Mouse (Mus musculus) fat pad, adult 2 months (tissue): ENCODE results near the gene Gm20388.
"Not testable (repeated sequence)": the region's sequence is repeated elsewhere in the genome, so short reads cannot be mapped to it uniquely, and the experiment has no call there.

Experiments
- DNase-seq: peaks from one replicate; pipeline ENCODE4 v3.0.0-alpha.2; 2011; ENCODE audit warnings: low read depth, low spot score; ENCODE audit errors: extremely low read depth

The Gm20388 gene

DNA sequence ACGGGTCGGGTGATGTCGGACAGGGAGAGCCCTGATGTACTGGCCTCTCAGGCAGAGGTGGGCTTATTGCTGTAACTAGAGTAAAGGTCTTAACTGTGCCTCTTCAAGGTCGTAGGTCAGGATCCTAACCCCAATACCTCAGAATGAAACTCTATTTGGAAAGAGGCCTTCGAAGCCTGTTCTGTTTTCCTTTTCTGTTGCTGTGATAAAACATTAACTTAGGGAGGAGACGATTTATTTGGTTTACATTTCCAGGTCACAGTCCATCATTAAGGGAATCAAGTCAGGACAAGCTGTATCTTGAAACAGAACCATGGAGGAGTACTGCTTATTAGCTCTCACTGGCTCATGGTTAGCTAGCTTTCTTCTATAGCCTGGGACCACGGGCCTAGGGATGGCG lies 4242.1 kb downstream of the Gm20388 start:
- DNase-seq = no peak

DNA sequence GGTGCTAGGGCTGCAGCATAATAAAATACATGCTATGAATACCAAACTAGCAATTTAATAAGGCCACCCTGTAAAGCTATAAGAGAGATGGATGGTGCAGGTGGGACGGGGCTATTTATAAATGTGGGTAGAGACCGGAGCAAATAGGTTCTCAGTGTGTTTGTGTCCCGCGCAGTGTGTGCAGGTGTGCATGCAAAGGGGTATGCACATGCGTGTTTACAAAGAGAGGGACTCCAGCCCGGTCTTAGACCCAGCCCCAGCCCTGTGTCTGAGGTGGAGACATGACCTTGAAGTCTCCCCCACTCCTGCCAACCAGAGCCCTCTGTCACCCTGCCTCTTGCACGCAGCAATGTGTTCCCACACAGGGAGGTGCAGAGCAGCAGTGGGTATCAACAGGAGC lies 4245.7 kb downstream of the Gm20388 start:
- no peak for DNase-seq

DNA sequence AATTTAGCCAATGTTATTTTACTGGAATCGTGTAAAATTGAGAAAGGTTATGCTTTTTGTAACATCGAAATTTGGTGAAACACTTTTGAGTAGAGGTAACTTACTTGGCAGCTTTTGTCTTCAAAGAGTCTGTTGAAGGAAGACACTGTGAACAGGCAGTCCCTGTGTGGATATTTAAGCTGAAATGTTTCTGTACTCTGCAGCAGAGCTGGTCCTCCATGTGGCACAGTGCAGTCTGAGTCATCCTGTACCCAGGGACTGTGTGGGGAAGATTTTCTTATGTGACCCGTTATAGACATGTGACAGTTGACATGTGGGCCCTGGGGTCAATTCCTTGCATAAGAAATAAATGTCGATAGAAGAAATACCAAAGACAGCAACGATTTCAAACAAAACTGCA lies 4251.0 kb downstream of the Gm20388 start:
- no peak for DNase-seq

DNA sequence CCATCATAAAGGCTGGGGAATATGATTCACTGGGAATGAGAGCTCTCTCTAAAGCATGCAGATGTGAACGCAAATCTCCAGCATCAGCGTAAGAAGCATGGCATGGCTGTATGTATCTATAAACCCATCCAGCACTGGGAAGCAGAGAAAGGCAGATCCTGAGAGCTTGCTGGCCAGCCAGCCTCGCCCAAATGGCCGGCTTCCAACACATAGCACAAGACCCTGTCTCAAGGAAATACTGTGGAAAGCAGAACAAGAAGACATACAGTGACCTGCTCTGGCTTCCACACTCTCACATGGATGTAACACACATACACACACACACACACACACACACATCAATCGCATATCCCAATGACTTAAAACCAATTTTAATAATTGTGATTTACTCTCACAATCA lies 4252.6 kb downstream of the Gm20388 start:
- DNase-seq = no peak

GRCm38 (mm10) chr8:124169749-124170148 lies 4259.1 kb downstream of the Gm20388 start:
- DNase-seq = no peak

GRCm38 (mm10) chr8:124170671-124171070 lies 4260.0 kb downstream of the Gm20388 start:
- no peak for DNase-seq

GRCm38 (mm10) chr8:124171557-124172528 lies 4261.2 kb downstream of the Gm20388 start:
- DNase-seq = no peak

DNA sequence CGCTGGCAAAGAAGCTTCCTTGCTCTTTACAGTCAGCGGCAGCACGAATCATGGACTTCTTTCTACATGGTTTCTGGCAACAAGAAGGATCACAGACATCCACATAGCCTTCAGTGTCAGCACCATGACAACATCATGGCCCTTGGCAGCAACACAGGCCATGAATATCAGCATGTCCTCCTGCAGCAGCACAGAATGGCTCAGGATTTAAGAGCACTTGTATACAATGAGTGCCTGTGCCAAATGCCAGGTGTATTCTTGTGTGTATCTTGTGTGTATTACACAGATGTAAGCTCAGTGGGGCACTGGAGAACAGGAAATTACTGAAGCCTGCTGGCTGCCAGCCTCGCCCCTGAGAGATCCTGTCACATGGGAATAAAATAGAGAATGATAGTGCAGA lies 4263.0 kb downstream of the Gm20388 start:
- no peak for DNase-seq

GRCm38 (mm10) chr8:124176133-124176532 lies 4265.5 kb downstream of the Gm20388 start:
- no peak for DNase-seq

- DNase-seq = not testable (repeated sequence)
Measured at GRCm38 (mm10) chr8:124177092-124177491, 4266.5 kb downstream of the Gm20388 start.

DNA sequence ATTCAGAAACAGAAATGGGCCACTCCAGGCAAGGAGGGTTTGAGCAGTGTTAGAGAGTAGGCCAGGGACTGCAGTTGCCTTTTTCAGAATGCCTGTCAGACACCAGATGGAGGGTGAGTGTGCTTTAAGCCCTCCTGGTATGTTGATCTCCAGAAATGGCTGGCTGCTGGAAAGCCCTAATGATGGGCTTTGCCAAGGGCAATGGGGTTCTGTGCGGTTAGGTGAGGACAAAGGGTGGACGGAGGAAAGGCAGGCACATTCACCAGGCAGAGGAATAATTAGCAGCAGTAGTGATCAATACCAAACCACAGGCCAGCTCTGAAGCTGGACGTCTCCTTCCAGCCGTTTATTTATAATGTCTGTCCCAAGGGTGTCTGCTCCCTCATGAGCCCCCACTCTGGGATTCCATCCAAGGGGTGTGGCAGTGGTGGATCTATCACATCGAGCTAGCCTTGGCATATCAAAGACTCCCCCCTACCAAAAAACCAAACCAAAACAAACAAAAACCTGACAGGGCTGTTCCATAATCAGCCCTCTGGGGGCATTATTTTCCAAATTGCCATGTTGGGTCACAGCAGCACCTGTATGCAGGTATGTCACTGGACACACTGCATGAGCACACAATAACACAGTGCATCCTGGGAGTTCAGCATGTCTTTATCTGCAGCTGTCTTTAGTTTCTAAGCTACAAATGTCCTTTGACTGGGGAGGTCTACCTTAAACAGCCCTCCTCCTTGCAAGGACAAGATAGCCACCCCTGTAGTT lies 4270.2 kb downstream of the Gm20388 start:
- no peak for DNase-seq

GRCm38 (mm10) chr8:124181751-124182150 lies 4271.1 kb downstream of the Gm20388 start:
- no peak for DNase-seq

DNA sequence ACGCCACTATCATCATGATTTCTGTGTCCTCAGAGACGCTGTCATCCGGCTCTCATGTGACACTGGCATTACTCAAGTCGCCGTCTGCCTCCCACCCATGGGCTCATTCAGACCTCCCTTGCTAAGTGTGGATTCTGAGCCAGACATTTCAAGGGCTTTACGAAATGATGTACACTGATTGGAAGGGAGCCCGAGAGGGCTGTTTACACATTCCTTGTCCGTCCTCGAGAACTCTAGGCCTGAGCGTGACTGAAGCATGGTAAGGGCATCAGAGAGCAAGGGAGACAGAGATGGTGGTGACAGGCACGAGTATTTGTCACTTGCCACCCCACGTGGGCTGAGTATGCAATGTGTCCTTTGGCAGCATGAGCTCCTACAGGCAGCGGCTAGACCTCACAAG lies 4271.6 kb downstream of the Gm20388 start:
- DNase-seq = peak; percentile 70

DNA sequence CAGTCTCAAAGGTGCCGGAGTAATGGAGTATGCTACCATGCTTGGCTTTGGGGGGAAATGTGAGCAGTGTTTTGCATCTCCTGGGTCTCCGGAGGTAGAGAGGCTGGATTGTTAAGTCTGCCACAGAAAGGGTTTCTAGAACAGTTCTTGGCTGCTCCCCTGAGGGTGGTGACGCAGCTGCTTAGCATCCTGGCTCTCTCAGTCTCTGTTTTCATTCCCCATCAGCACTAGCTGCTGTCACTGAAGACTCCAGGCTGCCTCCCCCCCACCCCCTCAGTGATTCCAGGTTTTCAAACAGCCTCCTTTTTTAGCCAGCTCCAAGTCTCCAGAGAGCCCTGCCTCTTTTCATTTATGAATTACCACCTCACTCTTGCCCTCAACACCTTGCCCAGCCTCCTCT lies 4273.4 kb downstream of the Gm20388 start:
- no peak for DNase-seq

GRCm38 (mm10) chr8:124184507-124184906 lies 4273.9 kb downstream of the Gm20388 start:
- DNase-seq = no peak

DNA sequence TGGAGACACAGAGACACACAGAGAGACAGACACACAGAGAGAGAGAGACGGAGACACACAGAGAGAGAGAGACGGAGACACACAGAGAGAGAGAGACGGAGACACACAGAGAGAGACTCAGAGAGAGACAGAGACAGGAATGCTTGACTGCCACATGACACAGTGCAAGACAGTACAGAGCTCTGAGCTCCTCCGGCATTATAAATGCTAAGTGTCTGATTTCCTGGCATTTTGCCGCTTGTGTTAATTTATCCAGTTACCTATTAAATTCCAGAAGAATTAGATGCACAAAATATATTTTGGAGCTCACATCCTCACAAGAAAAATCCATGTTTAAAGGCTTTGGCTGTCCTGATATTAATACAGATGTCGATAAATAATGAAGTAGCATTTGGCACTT lies 4274.4 kb downstream of the Gm20388 start:
- DNase-seq = no peak

GRCm38 (mm10) chr8:124190388-124190787 lies 4279.7 kb downstream of the Gm20388 start:
- DNase-seq = no peak

DNA sequence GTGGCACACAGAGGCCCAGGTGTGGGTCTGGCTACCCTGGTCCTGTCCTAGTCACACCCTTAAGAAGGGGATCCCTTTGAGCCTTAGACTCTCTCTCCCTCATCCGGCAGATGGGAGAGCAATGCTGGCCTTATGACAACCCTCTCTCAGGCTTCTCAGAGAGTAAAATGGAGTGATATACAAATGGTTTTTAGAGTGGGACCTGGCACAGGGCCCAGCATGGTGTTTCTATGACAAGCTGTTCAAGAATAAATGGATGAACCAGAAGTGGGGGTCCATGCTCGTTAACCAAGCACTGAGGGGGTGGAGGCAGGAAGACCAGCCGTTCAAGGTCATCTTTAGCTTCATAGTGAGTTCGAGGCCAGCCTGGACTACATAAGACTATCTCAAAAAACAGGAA lies 4281.6 kb downstream of the Gm20388 start:
- no peak for DNase-seq

DNA sequence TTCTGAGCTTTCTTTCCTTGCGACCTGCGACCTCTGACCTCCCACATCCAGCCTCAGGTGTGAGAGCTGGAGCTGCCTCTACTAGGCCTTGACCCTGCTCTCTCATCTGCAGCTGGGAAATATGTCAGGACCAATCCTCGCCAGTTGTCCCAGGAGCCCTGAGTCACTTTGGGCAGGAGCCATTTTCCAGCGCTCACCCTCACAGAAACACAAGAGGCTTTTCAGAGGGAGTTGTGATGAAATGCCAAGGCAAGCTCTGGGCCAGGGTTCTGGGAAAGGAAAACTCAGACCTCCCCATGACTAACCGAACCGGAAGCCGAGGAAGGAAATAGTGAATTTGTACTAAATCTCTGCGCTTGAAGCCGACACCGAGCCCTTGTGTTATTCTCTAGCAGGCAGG lies 4282.3 kb downstream of the Gm20388 start:
- DNase-seq = no peak

- DNase-seq = no peak
Measured at GRCm38 (mm10) chr8:124193992-124194391, 4283.4 kb downstream of the Gm20388 start.

DNA sequence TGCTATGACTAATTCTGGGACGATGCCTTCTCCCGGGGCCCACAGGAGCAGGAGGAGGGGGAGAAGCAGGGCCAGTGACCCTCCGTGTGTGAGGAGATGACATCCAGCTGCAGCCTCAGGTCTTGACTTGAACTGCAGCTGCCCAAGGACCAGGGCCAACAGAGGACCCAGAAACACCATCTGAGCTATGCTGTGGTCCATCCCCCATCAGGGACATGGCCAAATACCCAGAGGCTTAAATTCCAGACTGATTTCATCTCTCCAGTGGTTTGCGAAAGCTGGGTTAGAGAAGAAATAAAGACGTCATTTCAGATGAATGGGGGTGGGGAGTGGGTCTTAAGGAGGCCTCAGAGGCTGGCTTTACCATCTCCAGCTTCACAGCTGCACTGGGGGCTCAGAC lies 4285.6 kb downstream of the Gm20388 start:
- DNase-seq = no peak

GRCm38 (mm10) chr8:124196797-124197196 lies 4286.2 kb downstream of the Gm20388 start:
- no peak for DNase-seq
